Mouse (Mus musculus) hindbrain, embryonic 13.5 days (tissue): ENCODE measurements around the gene Clcn2. TPM values are rescaled to one million over a fixed set of nuclear protein-coding genes. Genes with fewer than 3 reads are reported as not detected.

Experiments used
- ATAC-seq: fragments of 200-750 bp; cut with Nextera tagmentation; 2 replicates; pipeline ENCODE4 v1.8.0; 2017; ENCODE audit warnings: moderate TSS enrichment; ENCODE audit not compliant: low FRiP score
- H3K27ac ChIP-seq: fragments of 300-500 bp; sonication (generic); 2 replicates; pipeline ENCODE4 v1.5.1; 2015; ENCODE audit warnings: inconsistent platforms, mild to moderate bottlenecking, moderate library complexity
- H3K27me3 ChIP-seq: fragments of 300-500 bp; sonication (generic); 2 replicates; pipeline ENCODE4 v1.6.1; 2015; ENCODE audit warnings: mild to moderate bottlenecking, inconsistent platforms
- H3K36me3 ChIP-seq: fragments of 300-500 bp; sonication (generic); 2 replicates; pipeline ENCODE4 v1.6.1; 2015; ENCODE audit warnings: mild to moderate bottlenecking, inconsistent platforms
- H3K4me1 ChIP-seq: fragments of 300-500 bp; sonication (generic); replicated peaks from 2 replicates; pipeline ENCODE4 v1.6.1; 2015; ENCODE audit warnings: inconsistent platforms
- H3K4me2 ChIP-seq: fragments of 300-500 bp; sonication (generic); 2 replicates; pipeline ENCODE4 v1.6.1; 2015; ENCODE audit warnings: inconsistent platforms, mild to moderate bottlenecking, moderate library complexity
- H3K4me3 ChIP-seq: fragments of 300-500 bp; sonication (generic); 2 replicates; pipeline ENCODE4 v1.5.1; 2015; ENCODE audit warnings: mild to moderate bottlenecking, inconsistent platforms
- H3K9ac ChIP-seq: fragments of 300-500 bp; sonication (generic); 2 replicates; pipeline ENCODE4 v1.6.1; 2015; ENCODE audit warnings: mild to moderate bottlenecking, inconsistent platforms
- H3K9me3 ChIP-seq: fragments of 300-500 bp; sonication (generic); 2 replicates; pipeline ENCODE4 v1.6.1; 2016; ENCODE audit warnings: inconsistent platforms
- WGBS: fragments of 180-500 bp; shearing (Covaris S2); methylation state at CpG from one replicate; pipeline ENCODE4 v1.1.7; 2015; 5-methylcytosine and 5-hydroxymethylcytosine counted together
- polyA plus RNA-seq: library from polyadenylated mRNA; unstranded; fragments of >200 nt; fragmentation: Nextera tagmentation; extraction: Ambion mirVana; gene quantifications from 2 replicates; pipeline ENCODE4 v1.2.1, GENCODE M21; 2015

Gene Clcn2
- polyA plus RNA-seq, 1 experiment from 2014 or later, result 30.2 TPM

GRCm38 (mm10) chr16:20732925-20733730 lies 15.6 kb upstream of the Clcn2 start, which contains the start of gene Chrd:
Chrd (plus strand) TSS chr16:20733127.
- peak; percentile 79 for ATAC-seq
- Histone ChIP-seq H3K9me3 (no peaks in the 10 kb centered on the region), H3K4me3 (peak within 1 kb of the TSS; percentile 72), H3K36me3 (peaks cover 22% of the 10 kb centered on the region), H3K4me1 (peaks cover 25% of the 10 kb centered on the region), H3K27ac (peak within 1 kb of the TSS; percentile 88), H3K9ac (peak within 1 kb of the TSS; percentile 89), H3K27me3 (peaks cover 36% of the 10 kb centered on the region), H3K4me2 (peak within 1 kb of the TSS; percentile 96)
- WGBS, result under 1% methylated on average over 57 of the region's 70 CpGs

- Histone ChIP-seq H3K36me3 (peaks cover 17% of the 10 kb centered on the region), H3K9me3 (no peaks in the 10 kb centered on the region), H3K27ac (peak overlapping the region; percentile 88), H3K4me1 (peaks cover 25% of the 10 kb centered on the region), H3K4me3 (peak overlapping the region; percentile 72), H3K27me3 (peaks cover 36% of the 10 kb centered on the region), H3K9ac (peak overlapping the region; percentile 89), H3K4me2 (peak overlapping the region; percentile 96)
- ATAC-seq, result peak; percentile 56
- WGBS, result under 1% methylated on average over 26 of the region's 30 CpGs
These were observed 14.8 kb upstream of the Clcn2 start for GRCm38 (mm10) chr16:20732251-20732924.

- ATAC-seq, result no peak
- Histone ChIP-seq H3K9ac (no peak overlapping the region), H3K27me3 (peaks cover 32% of the 10 kb centered on the region), H3K9me3 (no peaks in the 10 kb centered on the region), H3K4me3 (no peak overlapping the region), H3K4me1 (peaks cover 25% of the 10 kb centered on the region), H3K4me2 (peak overlapping the region; percentile 96), H3K36me3 (peaks cover 10% of the 10 kb centered on the region), H3K27ac (peak overlapping the region; percentile 88; the same call in 1 of the 2 replicates)
- WGBS, result 61% methylated on average over 5 of the region's 5 CpGs
These were observed 14.1 kb upstream of the Clcn2 start for GRCm38 (mm10) chr16:20731688-20732087.

GRCm38 (mm10) chr16:20730293-20730711 lies 12.8 kb upstream of the Clcn2 start:
- Histone ChIP-seq H3K9ac (no peak overlapping the region), H3K4me3 (no peak overlapping the region), H3K27ac (no peak overlapping the region), H3K9me3 (no peaks in the 10 kb centered on the region), H3K4me1 (peaks cover 25% of the 10 kb centered on the region), H3K4me2 (no peak overlapping the region), H3K27me3 (peaks cover 18% of the 10 kb centered on the region), H3K36me3 (no peaks in the 10 kb centered on the region)
- ATAC-seq, result no peak
- WGBS, result 44% methylated on average over 5 of the region's 5 CpGs

- 46% methylated on average over 1 of the region's 1 CpGs for WGBS
- ATAC-seq, result no peak
- H3K36me3 ChIP-seq, result peaks cover 13% of the 10 kb centered on the region
These were observed 8.8 kb upstream of the Clcn2 start for GRCm38 (mm10) chr16:20726384-20726783.

GRCm38 (mm10) chr16:20725750-20726149 lies 8.2 kb upstream of the Clcn2 start:
- Histone ChIP-seq H3K27ac (no peak overlapping the region), H3K4me2 (no peak overlapping the region), H3K9me3 (no peaks in the 10 kb centered on the region), H3K27me3 (no peaks in the 10 kb centered on the region), H3K36me3 (peaks cover 15% of the 10 kb centered on the region), H3K9ac (no peak overlapping the region), H3K4me1 (0 out of 2 replicates have a peak, but pooled peaks cover 3% of the 10 kb centered on the region), H3K4me3 (no peak overlapping the region)
- 83% methylated on average over 4 of the region's 4 CpGs for WGBS
- ATAC-seq, result no peak

More at GRCm38 (mm10) chr16:20726384-20726783, 8.8 kb upstream of the Clcn2 start:
- H3K4me2 ChIP-seq, result no peak overlapping the region
- no peaks in the 10 kb centered on the region for H3K27me3 ChIP-seq
- no peak overlapping the region for H3K27ac ChIP-seq
- H3K9ac ChIP-seq, result no peak overlapping the region
- 0 out of 2 replicates have a peak, but pooled peaks cover 3% of the 10 kb centered on the region for H3K4me1 ChIP-seq
- no peaks in the 10 kb centered on the region for H3K9me3 ChIP-seq
- H3K4me3 ChIP-seq, result no peak overlapping the region

GRCm38 (mm10) chr16:20725321-20725720 lies 7.8 kb upstream of the Clcn2 start:
- H3K4me2 ChIP-seq, result no peak overlapping the region
- ATAC-seq, result no peak

GRCm38 (mm10) chr16:20724338-20724748 lies 6.8 kb upstream of the Clcn2 start:
- peak; percentile 80 for ATAC-seq

More at GRCm38 (mm10) chr16:20725321-20725720, 7.8 kb upstream of the Clcn2 start:
- Histone ChIP-seq H3K36me3 (peaks cover 19% of the 10 kb centered on the region), H3K9me3 (no peaks in the 10 kb centered on the region), H3K27ac (no peak overlapping the region), H3K9ac (no peak overlapping the region), H3K27me3 (no peaks in the 10 kb centered on the region), H3K4me1 (0 out of 2 replicates have a peak, but pooled peaks cover 3% of the 10 kb centered on the region), H3K4me3 (no peak overlapping the region)
- 82% methylated on average over 7 of the region's 7 CpGs for WGBS

GRCm38 (mm10) chr16:20723247-20723646 lies 5.7 kb upstream of the Clcn2 start:
- 59% methylated on average over 4 of the region's 4 CpGs for WGBS
- Histone ChIP-seq H3K4me1 (peaks cover 10% of the 10 kb centered on the region), H3K27ac (no peak overlapping the region), H3K27me3 (no peaks in the 10 kb centered on the region), H3K36me3 (peaks cover 28% of the 10 kb centered on the region), H3K4me3 (no peak overlapping the region), H3K4me2 (no peak overlapping the region), H3K9ac (no peak overlapping the region), H3K9me3 (no peaks in the 10 kb centered on the region)
- no peak for ATAC-seq

More at GRCm38 (mm10) chr16:20724338-20724748, 6.8 kb upstream of the Clcn2 start:
- H3K4me1 ChIP-seq, result 0 out of 2 replicates have a peak, but pooled peaks cover 3% of the 10 kb centered on the region
- WGBS, result 34% methylated on average over 5 of the region's 5 CpGs
- H3K4me3 ChIP-seq, result no peak overlapping the region
- H3K9ac ChIP-seq, result no peak overlapping the region
- peaks cover 28% of the 10 kb centered on the region for H3K36me3 ChIP-seq
- H3K4me2 ChIP-seq, result no peak overlapping the region
- H3K27ac ChIP-seq, result no peak overlapping the region
- no peaks in the 10 kb centered on the region for H3K27me3 ChIP-seq
- no peaks in the 10 kb centered on the region for H3K9me3 ChIP-seq

GRCm38 (mm10) chr16:20722736-20723135 lies 5.2 kb upstream of the Clcn2 start:
- Histone ChIP-seq H3K36me3 (peaks cover 28% of the 10 kb centered on the region), H3K9ac (no peak overlapping the region), H3K27ac (no peak overlapping the region), H3K27me3 (no peaks in the 10 kb centered on the region), H3K9me3 (no peaks in the 10 kb centered on the region), H3K4me2 (no peak overlapping the region), H3K4me1 (peaks cover 14% of the 10 kb centered on the region), H3K4me3 (no peak overlapping the region)
- ATAC-seq, result no peak
- 71% methylated on average over 4 of the region's 4 CpGs for WGBS

- H3K36me3 ChIP-seq, result peaks cover 28% of the 10 kb centered on the region
- no peaks in the 10 kb centered on the region for H3K27me3 ChIP-seq
- no peak for ATAC-seq
- H3K4me3 ChIP-seq, result no peak overlapping the region
- 90% methylated on average over 10 of the region's 10 CpGs for WGBS
- no peak overlapping the region for H3K27ac ChIP-seq
- no peak overlapping the region for H3K9ac ChIP-seq
- H3K4me2 ChIP-seq, result no peak overlapping the region
- H3K4me1 ChIP-seq, result peaks cover 19% of the 10 kb centered on the region
- no peaks in the 10 kb centered on the region for H3K9me3 ChIP-seq
These were observed 4.3 kb upstream of the Clcn2 start for GRCm38 (mm10) chr16:20721808-20722207.

- Histone ChIP-seq H3K9me3 (no peaks in the 10 kb centered on the region), H3K27ac (peak overlapping the region; percentile 95), H3K4me3 (peak overlapping the region; percentile 69), H3K27me3 (no peaks in the 10 kb centered on the region), H3K4me1 (peaks cover 44% of the 10 kb centered on the region), H3K36me3 (peaks cover 32% of the 10 kb centered on the region), H3K9ac (peak overlapping the region; percentile 86), H3K4me2 (peak overlapping the region; percentile 96)
- peak; percentile 9 for ATAC-seq
- WGBS, result 4% methylated on average over 18 of the region's 18 CpGs
These were observed 578 bp upstream of the Clcn2 start for GRCm38 (mm10) chr16:20717978-20718670.
